Mouse (Mus musculus) adrenal gland, adult 18-20 months (tissue): ENCODE measurements around the gene Rai14. TPM values are rescaled to one million over a fixed set of nuclear protein-coding genes. Genes with fewer than 3 reads are reported as not detected.

Experiments
- DNase-seq, 2 experiments: peaks; one replicate each; pipeline ENCODE4 v3.0.0; 2021 to 2022; ENCODE audit warnings: low spot score in 2 of 2
- total RNA-seq, 2 experiments: library from RNA; stranded (reverse); gene quantifications; 1 replicate in 1 of 2; 2 replicates in 1 of 2; pipeline ENCODE4 v1.2.3; 2021

The Rai14 gene
- total RNA-seq, 2 experiments from 2014 or later = 26.9 to 28.7 TPM

- DNase-seq = no peak
Observed at GRCm38 (mm10) chr15:10721259-10721781, 6.9 kb upstream of the Rai14 start.

GRCm38 (mm10) chr15:10720671-10721070 lies 6.2 kb upstream of the Rai14 start:
- no peak for DNase-seq

- no peak for DNase-seq
Observed at GRCm38 (mm10) chr15:10720188-10720587, 5.8 kb upstream of the Rai14 start.

- DNase-seq = no peak
Observed at GRCm38 (mm10) chr15:10719511-10719910, 5.1 kb upstream of the Rai14 start.

- no peak for DNase-seq
Observed at GRCm38 (mm10) chr15:10718763-10719162, 4.3 kb upstream of the Rai14 start.

GRCm38 (mm10) chr15:10717284-10717683 lies 2.9 kb upstream of the Rai14 start:
- DNase-seq = no peak

- DNase-seq = no peak
Observed at GRCm38 (mm10) chr15:10715966-10716365, 1.5 kb upstream of the Rai14 start.

- peak; percentile 41 to 42 for DNase-seq
Observed at GRCm38 (mm10) chr15:10715139-10715505, 698 bp upstream of the Rai14 start.

- peak; percentile 28 to 41 for DNase-seq
Observed at GRCm38 (mm10) chr15:10713626-10714316, 653 bp downstream of the Rai14 start.

GRCm38 (mm10) chr15:10713181-10713625 lies 1.2 kb downstream of the Rai14 start:
- no peak for DNase-seq

GRCm38 (mm10) chr15:10712288-10712687 lies 2.1 kb downstream of the Rai14 start:
- DNase-seq = no peak

GRCm38 (mm10) chr15:10711231-10711630 lies 3.2 kb downstream of the Rai14 start:
- no peak for DNase-seq

GRCm38 (mm10) chr15:10708591-10709272 lies 5.7 kb downstream of the Rai14 start:
- no peak for DNase-seq

GRCm38 (mm10) chr15:10707109-10707508 lies 7.3 kb downstream of the Rai14 start:
- no peak for DNase-seq

GRCm38 (mm10) chr15:10706414-10706813 lies 8.0 kb downstream of the Rai14 start:
- DNase-seq = no peak

GRCm38 (mm10) chr15:10705752-10706151 lies 8.7 kb downstream of the Rai14 start:
- no peak for DNase-seq

GRCm38 (mm10) chr15:10704328-10704727 lies 10.1 kb downstream of the Rai14 start:
- DNase-seq = no peak

GRCm38 (mm10) chr15:10701571-10701970 lies 12.9 kb downstream of the Rai14 start:
- no peak for DNase-seq

GRCm38 (mm10) chr15:10700891-10701466 lies 13.4 kb downstream of the Rai14 start:
- no peak for DNase-seq

GRCm38 (mm10) chr15:10696478-10697234 lies 17.8 kb downstream of the Rai14 start:
- no peak for DNase-seq

GRCm38 (mm10) chr15:10692627-10693026 lies 21.8 kb downstream of the Rai14 start:
- DNase-seq = no peak
